Mouse (Mus musculus) kidney, adult 2 months (tissue): Measurements from ENCODE around the gene Ppp1r14a. TPM values are rescaled to one million over a fixed set of nuclear protein-coding genes. Genes with fewer than 3 reads are reported as not detected.

Experiments
- DNase-seq: peaks from one replicate; pipeline ENCODE4 v3.0.0; 2021
- H3K27ac ChIP-seq: fragments of 200-500 bp; 2 replicates; pipeline ENCODE4 v1.5.1; 2012; ENCODE audit warnings: low read depth, low read length, control low read depth, inconsistent platforms; ENCODE audit not compliant: insufficient read depth
- H3K27me3 ChIP-seq: fragments of 200-500 bp; replicated peaks from 2 replicates; pipeline ENCODE4 v1.6.1; 2012; ENCODE audit warnings: mild to moderate bottlenecking, moderate library complexity, low read length, inconsistent platforms; ENCODE audit not compliant: control insufficient read depth, insufficient read depth
- H3K36me3 ChIP-seq: fragments of 200-500 bp; 2 replicates; pipeline ENCODE4 v1.6.1; 2012; ENCODE audit warnings: mild to moderate bottlenecking, moderate library complexity, low read length, inconsistent platforms; ENCODE audit not compliant: control insufficient read depth, insufficient read depth
- H3K4me1 ChIP-seq: fragments of 200-500 bp; 2 replicates; pipeline ENCODE4 v1.6.1; 2011; ENCODE audit warnings: low read length; ENCODE audit not compliant: control insufficient read depth, insufficient read depth
- H3K4me3 ChIP-seq: fragments of 200-500 bp; 2 replicates; pipeline ENCODE4 v1.5.1; 2011; ENCODE audit warnings: mild to moderate bottlenecking, low read depth, low read length, control low read depth; ENCODE audit not compliant: insufficient read depth
- CTCF ChIP-seq: fragments of 200-500 bp; conservative IDR thresholded peaks from 2 replicates; pipeline ENCODE4 v1.5.1; 2011; ENCODE audit warnings: low read depth, mild to moderate bottlenecking, control low read depth, low read length, moderate library complexity, mixed read lengths; ENCODE audit not compliant: insufficient read depth, insufficient read length
- POLR2A ChIP-seq: fragments of 200-500 bp; IDR thresholded peaks from one replicate; pipeline ENCODE4 v1.6.1; 2011; ENCODE audit warnings: low read depth, low read length, control low read depth
- WGBS: fragments of 180-500 bp; shearing (Covaris S2); methylation state at CpG from one replicate; pipeline ENCODE4 v1.1.7; 2018; 5-methylcytosine and 5-hydroxymethylcytosine counted together
- polyA plus RNA-seq: library from polyadenylated mRNA; depleted of rRNA; stranded (reverse); fragments of >200 nt; gene quantifications from 2 replicates; pipeline ENCODE4 v1.2.3, GENCODE M21; 2012; rRNA removed

The Ppp1r14a gene
- polyA plus RNA-seq, result 12.3 and 16.1 TPM in 2 replicates

- Histone ChIP-seq H3K27ac (peak within 1 kb of the TSS; percentile 12; the same call in 1 of the 2 replicates), H3K36me3 (no peaks in the 10 kb centered on the region), H3K4me1 (no peaks in the 10 kb centered on the region; the same call in 1 of the 2 replicates), H3K4me3 (peak within 1 kb of the TSS; percentile 43), H3K27me3 (no peaks in the 10 kb centered on the region)
- WGBS, result 3% methylated on average over 59 of the region's 59 CpGs
- peak; percentile 65 for DNase-seq
- TF ChIP-seq CTCF, result peak; percentile 64
- no peak for TF ChIP-seq POLR2A
Observed at GRCm38 (mm10) chr7:29288942-29289638, at the start of gene Ppp1r14a. Gene Ppp1r14a (plus strand): TSS chr7:29289308.

- H3K4me1 ChIP-seq, result peaks cover 19% of the 10 kb centered on the region; the same call in 1 of the 2 replicates
- DNase-seq, result peak; percentile 31
- no peaks in the 10 kb centered on the region for H3K36me3 ChIP-seq
- H3K27me3 ChIP-seq, result no peaks in the 10 kb centered on the region
- no peak overlapping the region for H3K4me3 ChIP-seq
- 85% methylated on average over 7 of the region's 7 CpGs for WGBS
- TF ChIP-seq CTCF (peak; percentile 76), POLR2A (no peak)
- no peak overlapping the region for H3K27ac ChIP-seq
Observed at GRCm38 (mm10) chr7:29244732-29245416, 44.2 kb upstream of the Ppp1r14a start.

- 87% methylated on average over 5 of the region's 5 CpGs for WGBS
- H3K27ac ChIP-seq, result no peak overlapping the region
- DNase-seq, result no peak
- no peaks in the 10 kb centered on the region for H3K27me3 ChIP-seq
- TF ChIP-seq CTCF, result no peak
- no peak for TF ChIP-seq POLR2A
- H3K4me3 ChIP-seq, result no peak overlapping the region
- H3K36me3 ChIP-seq, result no peaks in the 10 kb centered on the region
- H3K4me1 ChIP-seq, result peaks cover 19% of the 10 kb centered on the region; the same call in 1 of the 2 replicates
Observed at GRCm38 (mm10) chr7:29246015-29246414, 43.1 kb upstream of the Ppp1r14a start.

- H3K4me3 ChIP-seq, result no peak overlapping the region
- TF ChIP-seq POLR2A, result no peak
- no peaks in the 10 kb centered on the region for H3K27me3 ChIP-seq
- 81% methylated on average over 21 of the region's 21 CpGs for WGBS
- H3K27ac ChIP-seq, result no peak overlapping the region
- no peaks in the 10 kb centered on the region for H3K36me3 ChIP-seq
- no peak for DNase-seq
- peaks cover 19% of the 10 kb centered on the region; the same call in 1 of the 2 replicates for H3K4me1 ChIP-seq
Observed at GRCm38 (mm10) chr7:29246619-29247313, 42.3 kb upstream of the Ppp1r14a start.

- TF ChIP-seq CTCF, result peak; percentile 79
- no peak for TF ChIP-seq POLR2A
- 33% methylated on average over 16 of the region's 16 CpGs for WGBS
- H3K27ac ChIP-seq, result no peak overlapping the region
Observed at GRCm38 (mm10) chr7:29247314-29247700, 41.8 kb upstream of the Ppp1r14a start.

GRCm38 (mm10) chr7:29247706-29248105, 41.4 kb upstream of the Ppp1r14a start:
- Histone ChIP-seq H3K36me3 (no peaks in the 10 kb centered on the region), H3K4me3 (peak overlapping the region; percentile 45), H3K4me1 (peaks cover 19% of the 10 kb centered on the region; the same call in 1 of the 2 replicates), H3K27ac (no peak overlapping the region), H3K27me3 (no peaks in the 10 kb centered on the region)
- 25% methylated on average over 19 of the region's 19 CpGs for WGBS
- peak; percentile 36 for DNase-seq
- TF ChIP-seq POLR2A, result no peak
- TF ChIP-seq CTCF, result no peak

More at GRCm38 (mm10) chr7:29247314-29247700, 41.8 kb upstream of the Ppp1r14a start:
- Histone ChIP-seq H3K36me3 (no peaks in the 10 kb centered on the region), H3K4me3 (peak overlapping the region; percentile 45), H3K27me3 (no peaks in the 10 kb centered on the region), H3K4me1 (peaks cover 19% of the 10 kb centered on the region; the same call in 1 of the 2 replicates)
- DNase-seq, result peak; percentile 82

- peak; percentile 85 for DNase-seq
- 27% methylated on average over 20 of the region's 20 CpGs for WGBS
Observed at GRCm38 (mm10) chr7:29248261-29248841, 40.8 kb upstream of the Ppp1r14a start, which contains the start of gene 2200002D01Rik. Gene 2200002D01Rik (minus strand): TSS chr7:29248466.

More at GRCm38 (mm10) chr7:29248261-29248841, 40.8 kb upstream of the Ppp1r14a start, which contains the start of gene 2200002D01Rik:
- Histone ChIP-seq H3K27me3 (no peaks in the 10 kb centered on the region), H3K36me3 (no peaks in the 10 kb centered on the region), H3K27ac (peak within 1 kb of the TSS; percentile 37; the same call in 1 of the 2 replicates), H3K4me1 (peaks cover 24% of the 10 kb centered on the region; the same call in 1 of the 2 replicates), H3K4me3 (peak within 1 kb of the TSS; percentile 45)
- TF ChIP-seq POLR2A, result no peak
- peak; percentile 25 for TF ChIP-seq CTCF
